Mouse (Mus musculus): ENCODE measurements around the gene Il19.

The Il19 gene

DNA sequence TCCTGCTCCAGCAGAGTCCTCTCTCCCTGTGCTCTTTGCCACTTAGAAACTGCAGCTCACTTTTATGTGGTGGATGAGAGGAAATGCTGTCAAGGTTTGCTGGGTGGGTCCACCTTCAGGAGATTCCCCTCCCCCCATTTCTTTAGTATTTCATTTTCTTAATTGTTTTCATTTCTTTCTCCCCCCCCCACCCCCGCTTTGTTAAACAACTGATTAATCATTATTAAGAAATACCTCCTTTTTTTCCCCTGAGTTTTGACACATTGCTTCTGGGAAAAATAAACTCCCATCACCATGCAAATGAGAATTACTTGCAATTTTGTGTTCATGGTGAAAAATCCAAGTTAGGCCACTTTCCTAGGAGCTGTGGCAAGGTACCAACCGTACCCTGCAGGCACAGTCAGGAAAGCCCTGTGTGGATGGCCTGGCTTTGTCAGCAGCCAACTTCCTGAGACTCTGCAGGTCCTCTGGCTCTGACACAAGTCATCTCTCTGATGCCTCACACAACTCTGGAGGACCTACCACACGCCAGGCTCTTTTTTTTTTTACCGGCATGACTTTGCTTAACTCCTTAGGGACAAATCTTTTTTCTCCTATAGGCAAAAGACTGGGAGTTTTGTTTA is at the start of gene Il19:
Gene Il19 (minus strand): TSS at position 51 of the 623 bp plus-strand sequence.
- DNase-seq (ENCODE audit: low spot score in 2 of 2), result no peak

DNA sequence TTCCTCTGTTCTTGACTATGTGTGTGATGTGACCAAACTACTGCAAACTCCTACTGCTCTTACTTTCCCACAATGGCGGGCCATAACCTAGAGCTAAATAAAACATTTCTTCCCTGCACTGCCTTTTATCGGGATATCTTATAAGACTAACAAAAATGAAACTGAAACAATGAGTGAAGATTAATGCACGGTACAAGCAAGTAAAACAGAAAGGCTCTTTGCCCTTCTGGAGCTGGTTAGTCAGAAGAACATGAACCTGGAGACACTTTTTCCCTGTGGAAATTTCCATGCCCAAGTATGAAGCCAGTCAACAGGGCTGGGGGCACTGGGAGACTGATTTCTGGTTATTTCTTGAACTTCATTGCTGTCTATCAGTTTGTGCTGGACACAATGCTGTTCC is 49.4 kb upstream of the Il19 start:
- DNase-seq (ENCODE audit: low spot score in 2 of 2), result no peak

DNA sequence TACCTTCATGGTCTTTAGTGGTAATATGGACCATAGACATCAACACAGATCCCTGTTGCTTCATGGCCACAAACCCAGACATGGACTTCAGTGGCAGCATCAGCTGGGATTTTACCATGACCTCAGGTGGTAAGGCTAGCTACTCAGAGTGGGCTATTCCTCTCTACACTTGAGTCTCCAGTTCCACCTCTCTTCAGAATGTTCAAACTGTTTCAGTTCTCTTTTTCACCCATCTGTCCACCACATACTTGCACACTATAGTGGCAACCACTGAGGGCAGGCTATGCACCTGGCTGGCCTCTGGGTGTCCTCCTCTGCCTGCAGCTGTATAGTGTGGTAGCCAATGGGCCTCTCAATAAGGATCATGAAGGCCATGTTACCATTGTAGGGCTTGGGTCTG is 47.5 kb upstream of the Il19 start:
- no peak for DNase-seq (ENCODE audit: low spot score in 2 of 2)

DNA sequence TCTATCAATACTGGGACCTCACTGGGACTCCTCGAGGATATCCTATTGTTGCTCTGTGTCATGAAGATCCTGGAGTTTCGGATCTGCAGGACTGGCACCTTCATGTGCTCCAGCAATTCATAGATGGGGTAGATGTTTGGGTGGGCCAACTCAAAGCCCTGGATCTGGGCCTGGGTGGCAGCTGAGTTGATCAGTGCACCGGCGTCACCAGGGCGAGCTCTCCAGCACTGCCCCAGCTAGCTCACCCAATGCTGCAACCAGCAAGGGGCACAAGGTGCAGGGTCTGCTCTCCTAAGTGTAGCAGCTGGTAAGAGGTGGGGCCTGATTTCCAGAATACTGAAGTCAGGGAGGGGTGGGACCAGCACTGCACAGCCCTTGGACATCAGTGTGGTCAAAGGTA is 47.1 kb upstream of the Il19 start:
- DNase-seq (ENCODE audit: low spot score in 2 of 2), result no peak

DNA sequence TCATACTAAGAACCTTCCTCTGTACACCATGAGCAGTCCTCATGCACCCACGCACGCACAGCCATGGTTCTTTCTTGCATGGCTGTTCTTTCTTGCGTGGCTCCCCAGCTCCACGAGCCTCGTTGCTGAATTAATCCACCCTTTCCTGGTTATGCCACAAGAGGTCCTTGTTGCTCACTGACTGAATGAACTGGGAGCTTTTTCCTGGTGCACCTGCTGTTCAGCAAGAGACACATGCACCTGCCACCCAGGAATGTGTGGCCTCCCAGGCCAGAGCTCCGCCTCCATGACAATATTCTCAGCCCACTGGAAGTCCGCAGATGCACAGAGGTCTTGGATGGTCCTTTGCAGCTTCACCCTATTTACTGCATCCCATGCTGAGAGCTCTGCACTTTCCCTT is 44.5 kb upstream of the Il19 start:
- DNase-seq (ENCODE audit: low spot score in 2 of 2), result no peak

DNA sequence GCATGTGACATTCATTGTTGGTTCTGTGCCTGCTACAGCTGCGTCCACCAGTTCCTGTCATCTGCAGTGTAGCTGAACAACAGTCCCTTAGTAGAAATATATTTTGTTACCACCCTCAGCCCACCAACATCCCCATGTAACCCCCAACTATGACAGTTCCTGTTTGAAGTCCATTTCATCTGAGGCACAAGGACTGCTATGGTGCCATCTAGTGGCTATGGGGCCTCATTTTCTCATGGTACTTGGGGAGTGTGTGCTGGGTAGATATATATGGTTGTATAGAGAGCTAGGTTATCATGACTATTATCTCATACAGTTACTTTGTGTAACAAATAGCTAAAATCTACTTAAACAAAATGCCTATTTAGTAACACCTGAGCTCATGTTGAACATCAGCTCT is 39.5 kb upstream of the Il19 start:
- DNase-seq (ENCODE audit: low spot score in 2 of 2), result peak in 1 of 2 experiments; percentile 54

DNA sequence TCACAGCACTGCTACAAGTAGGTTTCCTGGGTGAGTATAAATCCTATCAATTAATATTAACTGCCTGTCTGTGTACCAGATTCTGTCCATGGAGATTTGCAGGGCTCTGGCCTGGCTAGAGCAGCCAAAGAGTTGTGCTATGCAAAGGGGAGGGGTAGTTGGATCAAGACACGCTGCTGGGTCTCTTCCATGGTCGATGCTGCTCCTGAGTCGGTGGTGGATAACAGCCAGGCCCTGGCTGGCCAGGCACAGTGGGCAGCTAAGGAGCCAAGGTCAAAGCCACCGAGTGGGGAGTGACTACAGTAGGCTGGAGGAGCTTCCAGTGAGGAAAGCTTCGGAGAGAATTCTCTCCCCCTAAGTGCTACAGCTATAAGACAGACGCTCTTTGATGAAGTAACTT is 24.0 kb upstream of the Il19 start:
- peak; percentile 31 to 36 for DNase-seq (ENCODE audit: low spot score in 2 of 2)

DNA sequence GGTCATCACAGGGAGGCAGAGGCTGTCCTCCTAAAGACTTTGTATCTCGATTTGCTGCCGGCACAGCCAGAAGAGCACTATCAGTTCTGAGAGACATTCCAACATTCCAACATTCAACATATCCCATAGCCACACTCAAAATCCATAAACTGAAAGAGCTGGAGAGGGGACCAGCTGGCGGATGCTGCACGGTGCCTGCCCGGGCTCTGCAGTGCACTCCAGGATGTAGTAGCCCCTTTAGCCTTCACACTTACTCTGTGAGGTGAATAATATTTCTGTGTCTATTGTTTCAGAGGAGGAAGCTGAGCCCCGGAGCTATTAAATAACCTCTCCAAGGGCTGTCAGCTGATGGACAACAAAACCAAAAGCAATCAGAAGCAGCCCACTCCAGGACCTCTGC is 7.0 kb upstream of the Il19 start:
- no peak for DNase-seq (ENCODE audit: low spot score in 2 of 2)

DNA sequence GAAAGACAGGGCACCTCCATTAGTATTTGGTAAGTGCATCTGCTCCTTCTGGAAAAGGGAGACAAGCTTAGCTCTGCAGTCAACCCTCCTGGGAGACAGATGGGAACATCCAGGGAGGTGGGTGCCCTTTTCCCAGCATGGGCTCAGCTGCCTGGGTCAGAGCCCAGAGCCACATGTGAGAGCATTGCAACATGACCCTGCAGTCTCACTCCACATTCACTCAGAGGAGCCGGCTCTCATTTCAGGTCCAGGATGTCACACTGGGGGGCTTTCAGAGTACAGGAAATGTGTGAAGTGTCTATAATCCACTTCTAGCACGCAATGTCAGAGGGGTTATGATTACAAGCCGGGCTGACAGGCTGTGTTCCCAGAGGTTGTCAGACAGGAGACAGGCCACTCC is 1.9 kb upstream of the Il19 start:
- no peak for DNase-seq (ENCODE audit: low spot score in 2 of 2)

DNA sequence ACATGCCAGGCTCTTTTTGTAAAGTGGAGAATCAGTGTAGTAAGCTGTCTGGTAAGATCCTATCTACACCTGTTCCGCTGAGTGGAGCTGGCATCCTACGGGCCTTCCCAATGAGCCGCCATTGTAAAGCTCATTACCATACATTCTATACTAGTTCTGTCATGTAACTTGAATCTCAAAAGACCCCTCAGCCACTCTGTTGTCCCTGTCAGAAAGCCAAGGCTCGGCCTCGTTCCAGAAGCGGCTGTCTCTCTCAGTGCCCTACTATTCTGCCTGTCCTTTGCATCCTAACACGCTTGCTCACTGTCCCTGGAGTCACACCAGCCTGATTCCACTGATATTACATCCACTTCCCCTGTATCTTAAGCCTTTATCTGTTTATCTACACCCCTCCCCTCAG is 1.7 kb downstream of the Il19 start:
- DNase-seq (ENCODE audit: low spot score in 2 of 2), result peak in 1 of 2 experiments; percentile 47

DNA sequence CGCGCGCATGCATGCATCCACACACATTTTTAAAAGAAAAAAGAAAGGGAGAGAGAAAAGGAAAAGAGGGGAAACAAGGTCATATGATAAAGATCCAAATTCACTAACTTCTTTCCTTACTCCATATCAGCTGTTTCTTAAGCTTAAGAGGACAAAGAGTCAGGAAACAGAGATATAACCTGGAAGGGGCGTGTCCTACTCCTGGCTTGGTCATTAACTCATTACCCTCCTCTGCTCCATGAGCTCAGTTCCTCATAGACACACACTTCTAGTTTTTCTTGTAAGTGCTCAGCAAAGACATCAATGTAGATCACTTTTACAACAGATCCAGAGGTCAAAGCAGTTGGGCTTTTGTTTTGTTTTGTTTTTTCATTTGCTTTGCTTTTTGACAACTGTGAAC is 2.7 kb downstream of the Il19 start:
- no peak for DNase-seq (ENCODE audit: low spot score in 2 of 2)

DNA sequence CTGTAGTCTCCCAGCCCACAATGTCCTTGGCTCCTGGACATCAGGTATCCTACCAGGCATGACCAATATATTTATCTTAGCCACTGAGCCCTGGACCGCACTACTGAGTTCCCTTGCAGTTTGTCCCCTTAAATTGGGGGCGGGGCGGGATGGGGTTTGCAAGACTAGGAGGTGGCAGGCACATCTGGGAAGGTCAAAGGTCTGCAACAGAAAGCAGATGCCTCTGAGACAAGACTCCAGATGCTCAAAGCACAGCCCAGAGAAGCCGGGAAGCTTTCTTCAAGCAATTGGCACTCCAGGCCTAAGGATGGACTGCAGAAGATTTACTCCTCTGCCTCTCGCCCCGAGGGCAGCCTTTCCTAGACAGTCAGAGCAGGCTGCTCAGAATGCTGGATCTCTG is 3.6 kb downstream of the Il19 start:
- no peak for DNase-seq (ENCODE audit: low spot score in 2 of 2)

DNA sequence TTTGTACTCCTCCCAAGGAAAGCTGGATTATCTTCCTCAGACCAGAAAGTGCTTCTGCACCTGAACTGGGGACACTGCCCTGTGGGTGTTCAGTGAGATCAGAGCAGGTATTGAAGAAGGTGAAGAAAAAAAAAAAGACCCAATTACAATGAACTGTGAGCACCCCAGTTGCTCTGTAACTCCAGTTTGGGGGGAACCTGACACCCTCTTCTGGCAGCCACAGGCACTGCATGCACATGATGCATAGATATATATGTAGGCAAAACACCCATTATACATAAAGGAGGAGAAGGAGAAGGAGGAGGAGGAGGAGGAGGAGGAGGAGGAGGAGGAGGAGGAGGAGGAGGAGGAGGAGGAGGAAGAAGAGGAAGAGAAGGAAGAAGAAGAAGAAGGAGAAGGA is 13.4 kb downstream of the Il19 start:
- no peak for DNase-seq (ENCODE audit: low spot score in 2 of 2)

DNA sequence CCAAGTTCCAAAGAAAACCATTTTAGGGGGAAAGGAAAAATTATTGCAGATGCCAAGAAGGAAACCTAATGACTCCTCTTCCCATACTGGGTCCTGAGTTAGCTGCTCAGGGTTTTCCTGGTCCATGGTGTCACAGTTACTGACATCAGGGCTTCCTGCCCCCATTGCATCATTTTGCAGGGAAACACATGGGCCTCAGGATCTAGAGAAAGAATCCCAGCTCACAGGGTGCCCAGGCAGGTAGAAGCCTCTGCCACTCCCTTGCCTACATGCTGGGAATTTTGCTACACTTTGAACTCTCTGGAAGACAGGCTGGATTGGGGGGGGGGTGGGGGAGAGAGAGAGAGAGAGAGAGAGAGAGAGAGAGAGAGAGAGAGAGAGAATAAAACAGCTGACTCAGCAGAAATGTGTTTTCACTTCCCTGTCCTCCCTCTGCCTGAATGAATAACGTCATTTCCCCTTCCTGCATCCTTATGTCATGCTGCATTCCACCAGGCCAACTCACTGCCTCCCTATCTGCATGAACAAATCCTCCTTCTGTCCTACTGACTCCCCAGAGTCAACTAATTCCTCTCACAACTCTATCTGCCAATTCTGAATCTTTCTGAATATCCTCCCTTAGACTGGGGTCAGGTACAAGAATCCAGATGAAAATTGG is 21.5 kb downstream of the Il19 start:
- DNase-seq (ENCODE audit: low spot score in 2 of 2), result no peak

DNA sequence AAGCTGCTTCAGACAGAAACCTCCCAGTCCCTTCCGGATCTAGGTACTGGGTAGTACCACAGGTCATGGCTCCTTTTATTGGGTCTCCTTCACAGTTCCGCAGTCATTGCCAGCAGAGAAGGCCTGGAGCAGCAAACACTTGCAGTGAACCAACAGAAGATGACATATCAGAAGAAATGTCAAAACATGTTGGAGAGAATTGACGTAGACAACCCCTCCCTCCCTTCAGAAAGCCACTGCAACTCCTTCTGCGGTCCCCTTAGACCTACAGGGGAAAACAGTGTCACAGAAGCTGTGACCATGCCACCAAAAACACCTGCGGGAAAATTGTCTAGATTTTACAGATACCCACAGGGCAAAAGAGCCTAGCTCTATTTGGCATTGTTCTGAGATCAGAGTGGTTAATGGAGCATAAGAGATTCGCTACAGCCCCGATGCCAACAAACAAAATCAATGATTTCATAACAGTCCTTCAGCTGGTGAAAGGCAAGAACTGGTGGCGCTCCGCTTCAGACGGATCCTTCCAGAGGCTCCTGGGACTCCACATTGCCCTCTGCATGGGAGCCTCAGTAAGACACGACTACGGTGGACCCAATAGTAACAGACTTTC is 28.4 kb downstream of the Il19 start, which contains the start of gene Il20:
Gene Il20 (minus strand): TSS at position 51 of the 610 bp plus-strand sequence.
- DNase-seq (ENCODE audit: low spot score in 2 of 2), result no peak

DNA sequence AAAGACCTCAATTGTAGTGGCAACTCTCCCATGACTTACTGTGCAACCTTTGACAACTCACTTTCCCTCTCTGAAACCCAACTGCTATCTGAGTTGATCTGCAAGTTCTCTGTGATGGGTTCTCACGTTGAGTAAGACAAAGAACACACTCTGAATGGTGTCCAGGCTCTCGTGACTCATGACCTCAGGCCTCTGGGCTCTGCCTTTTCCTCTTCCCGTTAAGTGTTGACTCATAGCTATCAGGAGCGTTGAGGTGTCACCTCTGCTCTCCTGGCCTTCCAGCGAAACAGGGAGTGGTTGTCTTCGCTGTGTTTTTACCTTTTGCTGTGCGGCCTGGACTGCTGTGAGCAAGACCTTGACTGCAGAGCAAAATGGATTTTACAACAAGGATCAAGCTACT is 37.4 kb downstream of the Il19 start:
- no peak for DNase-seq (ENCODE audit: low spot score in 2 of 2)

DNA sequence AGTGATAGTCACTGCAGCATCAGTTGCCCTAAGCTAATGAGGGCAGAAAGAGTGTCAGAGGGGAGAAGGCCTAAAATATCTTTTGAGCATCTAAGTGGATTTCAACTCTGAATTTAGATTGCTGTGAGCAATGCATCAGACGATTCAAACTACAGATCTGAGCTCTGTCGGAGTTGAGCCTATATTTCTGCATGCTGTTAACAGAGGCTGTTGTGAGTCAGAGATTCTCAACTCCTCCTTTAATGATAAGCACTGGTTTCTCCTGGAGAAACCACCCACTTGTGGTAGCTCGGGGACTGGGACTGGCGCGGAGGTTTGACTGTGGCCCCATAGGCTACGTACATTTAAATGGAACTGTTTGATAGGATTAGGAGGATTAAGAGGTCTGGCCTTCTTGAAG is 45.4 kb downstream of the Il19 start:
- DNase-seq (ENCODE audit: low spot score in 2 of 2), result no peak

DNA sequence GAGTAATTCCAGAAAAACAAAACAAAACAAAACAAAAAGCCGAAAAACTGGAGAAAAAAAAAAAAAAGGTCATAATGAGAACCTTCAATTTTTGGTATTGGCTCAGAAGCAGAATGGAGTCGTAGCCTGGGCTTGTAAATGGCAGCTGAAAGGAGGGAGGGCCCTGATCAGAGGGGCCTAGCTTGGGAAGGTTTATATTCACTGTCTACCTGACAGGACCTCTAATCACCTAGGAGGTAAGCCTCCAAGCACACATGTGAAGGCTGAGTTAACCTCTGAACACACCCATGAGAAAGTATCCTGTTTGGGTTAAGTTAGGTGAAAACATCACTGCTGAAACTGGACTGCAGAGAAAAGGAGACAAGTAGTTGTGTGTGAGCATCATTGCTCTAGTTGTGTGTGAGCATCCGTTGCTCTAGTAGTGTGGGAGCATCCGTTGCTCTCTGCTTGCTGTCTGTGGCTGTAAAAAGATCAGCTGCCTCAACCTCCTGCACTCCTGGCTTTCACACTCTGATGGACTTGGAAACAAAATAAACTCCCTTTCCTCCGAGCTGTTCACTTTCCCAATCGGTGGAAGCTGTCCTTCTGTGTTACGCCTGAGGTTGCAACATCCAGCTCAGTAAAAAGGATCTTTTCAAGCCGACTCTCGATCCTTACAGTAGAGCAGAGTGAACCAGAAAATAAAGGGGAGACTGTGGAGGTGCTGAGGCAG is 46.4 kb downstream of the Il19 start:
- no peak for DNase-seq (ENCODE audit: low spot score in 2 of 2)

DNA sequence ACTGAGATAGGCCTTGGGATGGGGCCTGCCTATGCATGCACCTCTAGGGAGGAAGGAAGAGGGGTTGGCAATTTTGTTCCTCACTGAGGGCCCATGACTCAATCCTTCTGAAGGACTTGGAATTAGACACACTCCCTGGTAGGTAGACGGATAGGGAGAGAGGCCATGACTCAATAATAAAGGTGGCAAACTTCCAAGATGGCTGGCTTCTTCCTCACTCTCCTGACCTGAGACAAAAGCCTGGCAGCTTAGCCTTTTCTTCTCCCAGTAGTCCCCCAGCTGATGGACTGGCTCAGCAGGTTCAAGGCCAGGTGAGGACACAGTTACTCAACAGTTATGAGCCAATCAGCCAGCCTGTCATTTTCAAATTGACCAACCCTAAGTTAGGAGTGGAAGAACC is 47.5 kb downstream of the Il19 start:
- DNase-seq (ENCODE audit: low spot score in 2 of 2), result no peak

DNA sequence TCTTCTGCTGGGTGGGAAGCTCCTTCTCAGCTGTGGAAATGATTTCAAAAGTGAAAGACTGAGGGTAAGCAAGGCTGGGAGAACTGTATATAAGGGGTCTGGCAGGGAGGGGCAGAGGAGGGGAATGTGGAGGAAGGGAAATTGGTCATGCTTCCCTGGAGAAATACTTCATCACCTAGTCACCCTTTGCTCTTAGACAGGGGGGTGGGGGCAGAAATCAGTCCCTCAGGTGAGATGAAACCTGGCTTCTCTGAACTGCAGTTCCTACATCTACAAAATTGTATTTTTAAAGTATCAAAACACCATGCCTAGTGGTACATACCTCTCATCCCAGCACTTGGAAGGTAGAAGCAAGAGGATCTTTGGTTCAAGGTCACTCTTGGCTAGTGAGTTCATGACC is 52.6 kb downstream of the Il19 start, which contains the start of gene Il24:
Gene Il24 (minus strand): TSS at position 101 of the 400 bp plus-strand sequence.
- no peak for DNase-seq (ENCODE audit: low spot score in 2 of 2)

DNA sequence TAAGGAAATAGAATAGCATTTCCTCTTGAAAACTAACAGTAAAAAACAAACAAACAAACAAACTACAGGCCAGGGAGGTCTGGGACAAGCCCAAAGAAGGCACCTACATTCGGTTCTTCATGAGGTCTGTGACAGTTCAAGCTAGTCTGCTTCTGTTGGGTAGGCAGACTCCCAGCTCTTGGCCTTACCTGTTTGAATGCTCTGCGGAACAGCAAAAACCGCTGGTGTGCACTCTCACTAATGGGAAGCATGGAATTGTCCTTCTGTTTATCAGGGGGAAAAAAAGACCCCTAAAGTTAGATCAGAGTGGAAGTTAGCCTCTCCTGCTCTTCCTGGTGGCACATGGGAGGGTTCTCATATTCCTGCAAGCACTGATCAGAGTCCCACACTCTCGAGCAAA is 56.8 kb downstream of the Il19 start:
- no peak for DNase-seq (ENCODE audit: low spot score in 2 of 2)

Measured in right cerebral cortex, postnatal 10 days (tissue).